Mouse (Mus musculus) ES-Bruce4 (cell line): ENCODE results near the gene Lcn12. TPM values are rescaled to one million over a fixed set of nuclear protein-coding genes. Genes with fewer than 3 reads are reported as not detected.

ENCODE experiments used
- H3K27ac ChIP-seq: 2 replicates; pipeline ENCODE4 v1.5.1; 2012; ENCODE audit warnings: low read length, inconsistent platforms; ENCODE audit not compliant: insufficient read depth
- H3K27me3 ChIP-seq: 2 replicates; pipeline ENCODE4 v1.6.1; 2012; ENCODE audit warnings: mild to moderate bottlenecking, low read length, inconsistent platforms; ENCODE audit not compliant: control insufficient read depth, poor library complexity, insufficient read depth, severe bottlenecking
- H3K36me3 ChIP-seq: 2 replicates; pipeline ENCODE4 v1.6.1; 2012; ENCODE audit warnings: inconsistent platforms, mild to moderate bottlenecking, low read length, moderate library complexity; ENCODE audit not compliant: control insufficient read depth, poor library complexity, insufficient read depth, severe bottlenecking
- H3K4me1 ChIP-seq: one replicate; pipeline ENCODE4 v1.8.1; 2011; ENCODE audit warnings: low read length; ENCODE audit not compliant: control insufficient read depth, insufficient read depth
- H3K4me3 ChIP-seq: 2 replicates; pipeline ENCODE4 v1.5.1; 2011; ENCODE audit warnings: low read depth, mild to moderate bottlenecking, low read length
- H3K9ac ChIP-seq: 2 replicates; pipeline ENCODE4 v1.6.1; 2012; ENCODE audit warnings: low read depth, mild to moderate bottlenecking, inconsistent platforms; ENCODE audit not compliant: poor library complexity, severe bottlenecking
- H3K9me3 ChIP-seq: replicated peaks from 2 replicates; pipeline ENCODE4 v1.6.1; 2012; ENCODE audit warnings: mild to moderate bottlenecking, low read length, inconsistent platforms; ENCODE audit not compliant: control insufficient read depth, poor library complexity, insufficient read depth, severe bottlenecking
- CTCF ChIP-seq: IDR thresholded peaks from one replicate; pipeline ENCODE4 v1.8.1; 2011; ENCODE audit warnings: low read depth, low read length
- EP300 ChIP-seq: IDR thresholded peaks from 2 replicates; pipeline ENCODE4 v1.6.1; 2011; ENCODE audit warnings: low read depth, low read length; ENCODE audit not compliant: insufficient read depth
- POLR2A ChIP-seq: IDR thresholded peaks from one replicate; pipeline ENCODE4 v1.8.1; 2011; ENCODE audit warnings: low read length; ENCODE audit not compliant: insufficient read depth
- polyA plus RNA-seq: library from polyadenylated mRNA; stranded (reverse); fragments of >200 nt; gene quantifications from 2 replicates; pipeline ENCODE4 v1.2.4, GENCODE M21; 2011; ENCODE audit warnings: low read depth; ENCODE audit not compliant: missing spikeins, insufficient read depth, insufficient read length

The Lcn12 gene
- polyA plus RNA-seq, 1 experiment = not detected

DNA sequence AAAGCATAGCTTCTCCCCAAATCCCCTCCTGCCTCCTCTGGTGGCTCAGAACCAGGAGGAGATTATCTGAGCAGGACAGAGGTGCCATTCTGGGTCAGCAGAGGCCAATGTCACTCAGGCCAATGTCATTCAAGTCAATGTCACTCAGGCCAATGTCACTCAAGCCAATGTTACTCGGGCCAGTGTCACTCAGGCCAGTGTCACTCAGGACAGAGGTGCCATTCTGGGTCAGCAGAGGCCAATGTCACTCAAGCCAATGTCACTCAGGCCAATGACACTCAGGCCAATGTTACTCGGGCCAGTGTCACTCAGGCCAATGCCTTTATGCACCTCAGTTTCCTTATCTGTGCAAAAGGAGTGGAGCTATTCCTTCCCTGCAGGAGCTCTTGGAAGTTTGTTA, 21.2 kb downstream of the Lcn12 start:
- H3K4me3 ChIP-seq = no peak overlapping the region
- H3K4me1 ChIP-seq = no peaks in the 10 kb centered on the region
- no peak overlapping the region for H3K9ac ChIP-seq
- H3K36me3 ChIP-seq = no peaks in the 10 kb centered on the region
- H3K27ac ChIP-seq = no peak overlapping the region
- TF ChIP-seq CTCF (no peak), EP300 (no peak), POLR2A (no peak)
- no peaks in the 10 kb centered on the region for H3K9me3 ChIP-seq
- H3K27me3 ChIP-seq = no peaks in the 10 kb centered on the region

GRCm38 (mm10) chr2:25469969-25470368, 23.7 kb downstream of the Lcn12 start, which contains the start of gene Ptgds:
TSS of gene Ptgds (minus strand) at chr2:25470046.
- no peaks in the 10 kb centered on the region for H3K9me3 ChIP-seq
- H3K4me3 ChIP-seq = no peak within 1 kb of the TSS
- no peak within 1 kb of the TSS for H3K27ac ChIP-seq
- no peak within 1 kb of the TSS for H3K9ac ChIP-seq
- H3K27me3 ChIP-seq = no peaks in the 10 kb centered on the region
- H3K36me3 ChIP-seq = no peaks in the 10 kb centered on the region
- no peak for TF ChIP-seq CTCF
- no peak for TF ChIP-seq POLR2A
- TF ChIP-seq EP300 = no peak
- H3K4me1 ChIP-seq = no peaks in the 10 kb centered on the region

- TF ChIP-seq CTCF (no peak), EP300 (no peak), POLR2A (no peak)
Measured at GRCm38 (mm10) chr2:25468962-25469915, 24.5 kb downstream of the Lcn12 start.

DNA sequence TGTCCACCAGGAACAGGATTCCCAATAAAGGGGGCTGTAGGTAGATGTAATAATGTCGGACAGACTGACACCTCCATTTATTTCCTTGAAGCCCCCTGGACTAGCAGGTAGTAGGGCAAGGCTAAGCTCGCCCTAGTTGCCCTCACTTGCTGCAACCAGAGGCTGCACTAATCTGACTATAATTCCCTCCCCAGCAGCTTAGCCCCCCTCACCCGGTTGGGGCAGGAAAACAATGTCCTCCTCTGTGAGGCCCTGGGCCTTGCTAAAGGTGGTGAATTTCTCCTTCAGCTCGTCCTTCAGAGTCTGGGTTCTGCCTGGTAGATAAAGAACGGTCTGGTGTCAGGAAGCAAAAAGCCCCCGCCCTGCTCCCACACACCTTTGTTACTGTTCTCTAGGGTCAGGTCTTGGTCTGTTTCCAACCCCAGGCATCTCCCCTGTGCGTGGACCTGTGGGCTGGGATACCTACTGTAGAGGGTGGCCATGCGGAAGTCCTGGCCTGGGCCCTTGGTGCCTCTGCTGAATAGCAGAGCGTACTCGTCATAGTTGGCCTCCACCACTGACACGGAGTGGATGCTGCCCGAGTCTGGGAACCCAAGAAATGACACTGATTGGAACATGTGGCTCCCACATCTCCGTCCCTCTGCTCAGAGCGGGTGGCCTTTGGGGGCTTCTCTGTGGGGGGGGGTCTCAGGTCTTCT, 26.0 kb downstream of the Lcn12 start:
- TF ChIP-seq CTCF (no peak), POLR2A (no peak), EP300 (no peak)
- Histone ChIP-seq H3K9ac (no peak overlapping the region), H3K27me3 (no peaks in the 10 kb centered on the region), H3K27ac (no peak overlapping the region), H3K9me3 (no peaks in the 10 kb centered on the region), H3K4me1 (no peaks in the 10 kb centered on the region), H3K36me3 (no peaks in the 10 kb centered on the region), H3K4me3 (no peak overlapping the region)

More at GRCm38 (mm10) chr2:25468962-25469915, 24.5 kb downstream of the Lcn12 start:
- H3K4me3 ChIP-seq = no peak overlapping the region
- no peaks in the 10 kb centered on the region for H3K27me3 ChIP-seq
- H3K9ac ChIP-seq = no peak overlapping the region
- H3K9me3 ChIP-seq = no peaks in the 10 kb centered on the region
- H3K36me3 ChIP-seq = no peaks in the 10 kb centered on the region
- no peaks in the 10 kb centered on the region for H3K4me1 ChIP-seq
- no peak overlapping the region for H3K27ac ChIP-seq

- H3K36me3 ChIP-seq = no peaks in the 10 kb centered on the region
- no peak for TF ChIP-seq POLR2A
- no peak for TF ChIP-seq CTCF
- TF ChIP-seq EP300 = no peak
Measured at GRCm38 (mm10) chr2:25465816-25466635, 27.7 kb downstream of the Lcn12 start.

DNA sequence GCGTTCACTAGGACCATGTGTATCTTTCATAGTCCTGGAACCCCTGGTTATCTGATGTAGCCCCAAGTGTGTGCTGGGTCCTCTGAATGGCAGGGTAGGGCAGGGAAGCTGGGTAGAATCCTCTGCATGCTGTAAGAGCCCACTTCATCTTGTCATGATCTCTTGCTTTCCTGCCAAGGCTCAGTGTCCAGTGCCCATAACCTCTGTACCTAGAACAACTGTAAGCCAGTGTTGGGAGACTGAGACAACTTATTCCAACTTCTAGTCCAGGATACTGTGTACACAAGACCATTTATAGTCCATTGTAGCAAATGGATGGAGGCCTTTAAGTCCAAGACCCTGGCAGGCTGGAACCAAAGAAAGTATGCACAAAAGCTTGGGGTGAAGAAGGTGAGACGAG, 28.5 kb downstream of the Lcn12 start:
- H3K27ac ChIP-seq = no peak overlapping the region
- H3K4me3 ChIP-seq = no peak overlapping the region
- TF ChIP-seq EP300 = no peak
- TF ChIP-seq POLR2A = no peak
- no peak for TF ChIP-seq CTCF
- peaks cover 2% of the 10 kb centered on the region for H3K4me1 ChIP-seq
- H3K27me3 ChIP-seq = no peaks in the 10 kb centered on the region
- H3K9ac ChIP-seq = no peak overlapping the region
- H3K36me3 ChIP-seq = no peaks in the 10 kb centered on the region
- H3K9me3 ChIP-seq = no peaks in the 10 kb centered on the region

More at GRCm38 (mm10) chr2:25465816-25466635, 27.7 kb downstream of the Lcn12 start:
- Histone ChIP-seq H3K4me1 (peaks cover 2% of the 10 kb centered on the region), H3K4me3 (no peak overlapping the region), H3K27me3 (no peaks in the 10 kb centered on the region), H3K9ac (no peak overlapping the region), H3K27ac (no peak overlapping the region), H3K9me3 (no peaks in the 10 kb centered on the region)
